Mouse (Mus musculus): ENCODE data around the gene Smarcb1. TPM values are rescaled to one million over a fixed set of nuclear protein-coding genes. Genes with fewer than 3 reads are reported as not detected.
"Not testable (repeated sequence)": the region's sequence is repeated elsewhere in the genome, so short reads cannot be mapped to it uniquely, and the experiment has no call there.

Gene Smarcb1
- polyA plus RNA-seq, 1 experiment from 2014 or later = 93.7 TPM

DNA sequence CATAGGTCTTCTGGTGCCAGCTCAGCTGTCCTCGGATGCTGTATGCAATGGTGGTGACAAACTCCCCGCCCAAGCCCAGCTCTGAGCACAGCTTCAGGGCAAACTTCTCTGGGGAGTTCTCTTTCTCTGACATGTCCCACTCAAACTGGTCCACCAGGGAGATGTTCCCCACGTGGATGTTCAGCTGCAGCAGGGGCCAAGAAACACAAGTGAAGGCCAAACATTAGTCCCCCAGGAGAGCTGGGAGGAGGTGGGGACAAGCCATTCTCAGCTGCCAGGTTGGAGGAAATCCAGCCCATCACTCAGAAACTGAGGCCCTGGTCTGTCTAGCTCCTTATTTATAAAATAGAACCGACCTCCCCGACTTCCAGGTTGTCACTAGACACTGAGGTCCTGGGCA, 17.0 kb downstream of the Smarcb1 start:
- no peak overlapping the region for H3K4me3 ChIP-seq
- H3K36me3 ChIP-seq = peaks cover 85% of the 10 kb centered on the region

GRCm38 (mm10) chr10:75898846-75899245, 22.6 kb downstream of the Smarcb1 start:
- H3K27me3 ChIP-seq = no peaks in the 10 kb centered on the region
- no peak overlapping the region for H3K4me3 ChIP-seq
- peaks cover 63% of the 10 kb centered on the region for H3K36me3 ChIP-seq
- H3K9me3 ChIP-seq (replicated peaks) = no peaks in the 10 kb centered on the region
- peak overlapping the region; percentile 14 for H3K4me2 ChIP-seq
- ATAC-seq (replicated peaks; ENCODE audit: insufficient number of reproducible peaks, insufficient read depth, low FRiP score, low read depth) = peak; percentile 60
- WGBS = 28% methylated on average over 3 of the region's 3 CpGs
- H3K9ac ChIP-seq = peak overlapping the region; percentile 22; the same call in 1 of the 2 replicates
- H3K27ac ChIP-seq = peak overlapping the region; percentile 88
- peaks cover 26% of the 10 kb centered on the region for H3K4me1 ChIP-seq (replicated peaks)

More for the DNA sequence above, 17.0 kb downstream of the Smarcb1 start:
- no peak overlapping the region for H3K4me2 ChIP-seq
- ATAC-seq (replicated peaks; ENCODE audit: insufficient number of reproducible peaks, insufficient read depth, low FRiP score, low read depth) = no peak
- H3K27ac ChIP-seq = no peak overlapping the region
- no peaks in the 10 kb centered on the region for H3K9me3 ChIP-seq (replicated peaks)
- H3K4me1 ChIP-seq (replicated peaks) = peaks cover 6% of the 10 kb centered on the region
- no peak overlapping the region for H3K9ac ChIP-seq
- no peaks in the 10 kb centered on the region for H3K27me3 ChIP-seq
- WGBS = 79% methylated on average over 5 of the region's 5 CpGs

DNA sequence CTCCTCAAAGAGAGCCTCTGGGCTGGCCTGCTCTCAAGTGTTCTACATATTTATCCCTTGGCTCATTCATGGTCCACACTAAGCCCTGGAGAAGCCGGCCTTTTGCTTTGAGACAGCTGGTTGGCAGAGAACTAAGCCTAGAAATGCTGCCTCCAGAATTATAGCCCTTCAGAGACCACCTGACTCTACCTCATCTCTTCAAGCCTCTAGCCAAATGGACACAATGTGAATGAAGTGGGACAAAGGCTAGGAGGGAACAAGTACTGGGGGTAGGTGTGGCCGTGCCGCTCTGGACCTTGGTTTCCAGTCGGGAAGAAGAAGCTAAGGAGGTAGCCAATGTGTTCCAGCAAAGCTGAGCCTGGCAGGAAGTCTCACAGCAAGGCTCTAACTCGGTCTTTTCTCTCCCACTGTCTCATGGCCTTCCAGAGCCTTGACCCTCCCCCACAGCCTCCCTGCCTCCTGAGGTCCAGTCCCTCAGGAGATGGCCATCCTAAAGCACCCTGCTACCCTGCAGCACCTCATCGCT, 23.3 kb downstream of the Smarcb1 start:
- peak overlapping the region; percentile 22; the same call in 1 of the 2 replicates for H3K9ac ChIP-seq

GRCm38 (mm10) chr10:75897373-75897772, 24.0 kb downstream of the Smarcb1 start:
- H3K36me3 ChIP-seq = peaks cover 49% of the 10 kb centered on the region
- no peak for ATAC-seq (replicated peaks; ENCODE audit: insufficient number of reproducible peaks, insufficient read depth, low FRiP score, low read depth)
- WGBS = 43% methylated on average over 6 of the region's 6 CpGs
- H3K4me3 ChIP-seq = no peak overlapping the region
- no peaks in the 10 kb centered on the region for H3K9me3 ChIP-seq (replicated peaks)
- no peak overlapping the region for H3K27ac ChIP-seq
- H3K9ac ChIP-seq = no peak overlapping the region
- H3K4me2 ChIP-seq = no peak overlapping the region
- peaks cover 38% of the 10 kb centered on the region for H3K4me1 ChIP-seq (replicated peaks)
- H3K27me3 ChIP-seq = no peaks in the 10 kb centered on the region

More for the DNA sequence above, 23.3 kb downstream of the Smarcb1 start:
- H3K27ac ChIP-seq = peak overlapping the region; percentile 88
- H3K4me3 ChIP-seq = no peak overlapping the region
- H3K27me3 ChIP-seq = no peaks in the 10 kb centered on the region
- peaks cover 32% of the 10 kb centered on the region for H3K4me1 ChIP-seq (replicated peaks)
- WGBS = 70% methylated on average over 6 of the region's 6 CpGs
- no peaks in the 10 kb centered on the region for H3K9me3 ChIP-seq (replicated peaks)
- H3K4me2 ChIP-seq = no peak overlapping the region
- peaks cover 56% of the 10 kb centered on the region for H3K36me3 ChIP-seq
- no peak for ATAC-seq (replicated peaks; ENCODE audit: insufficient number of reproducible peaks, insufficient read depth, low FRiP score, low read depth)

GRCm38 (mm10) chr10:75896208-75896607, 25.2 kb downstream of the Smarcb1 start:
- no peak overlapping the region for H3K4me2 ChIP-seq
- no peak overlapping the region for H3K4me3 ChIP-seq
- no peak for ATAC-seq (replicated peaks; ENCODE audit: insufficient number of reproducible peaks, insufficient read depth, low FRiP score, low read depth)
- H3K9me3 ChIP-seq (replicated peaks) = no peaks in the 10 kb centered on the region
- WGBS = 91% methylated on average over 1 of the region's 1 CpGs
- no peak overlapping the region for H3K27ac ChIP-seq
- H3K27me3 ChIP-seq = no peaks in the 10 kb centered on the region
- H3K36me3 ChIP-seq = peaks cover 37% of the 10 kb centered on the region
- H3K9ac ChIP-seq = no peak overlapping the region
- peaks cover 38% of the 10 kb centered on the region for H3K4me1 ChIP-seq (replicated peaks)

- no peak overlapping the region for H3K4me3 ChIP-seq
- no peak for ATAC-seq (replicated peaks; ENCODE audit: insufficient number of reproducible peaks, insufficient read depth, low FRiP score, low read depth)
- no peak overlapping the region for H3K4me2 ChIP-seq
- no peaks in the 10 kb centered on the region for H3K9me3 ChIP-seq (replicated peaks)
- WGBS = 92% methylated on average over 5 of the region's 5 CpGs
- no peak overlapping the region for H3K27ac ChIP-seq
- peaks cover 32% of the 10 kb centered on the region for H3K36me3 ChIP-seq
- peaks cover 38% of the 10 kb centered on the region for H3K4me1 ChIP-seq (replicated peaks)
- no peaks in the 10 kb centered on the region for H3K27me3 ChIP-seq
- no peak overlapping the region for H3K9ac ChIP-seq
These were observed 25.7 kb downstream of the Smarcb1 start for GRCm38 (mm10) chr10:75895730-75896129.

DNA sequence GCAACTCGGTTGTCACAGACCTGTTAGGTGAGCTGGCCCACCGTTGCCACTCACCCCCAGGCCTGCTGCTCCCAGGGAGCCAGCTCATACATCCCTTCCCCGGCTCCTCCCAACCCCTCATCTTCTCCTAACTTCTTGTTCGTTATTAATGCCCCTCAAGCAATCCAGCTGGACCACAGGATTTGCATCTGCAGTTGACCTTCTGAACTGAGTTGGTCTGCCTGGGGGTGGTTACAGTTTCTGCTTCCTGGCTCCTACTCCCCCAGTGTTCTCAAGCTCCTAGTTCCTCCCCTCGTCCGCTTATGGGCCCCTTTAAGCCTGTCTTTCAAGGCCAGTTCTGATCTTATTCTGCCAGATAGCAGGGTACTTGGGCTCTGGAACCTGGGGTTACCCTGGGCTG, 26.8 kb downstream of the Smarcb1 start:
- no peaks in the 10 kb centered on the region for H3K27me3 ChIP-seq
- H3K9ac ChIP-seq = no peak overlapping the region

GRCm38 (mm10) chr10:75893089-75893750, 28.2 kb downstream of the Smarcb1 start, which contains the start of gene Derl3:
Gene Derl3, plus strand, starts transcription at chr10:75893413.
- ATAC-seq (replicated peaks; ENCODE audit: insufficient number of reproducible peaks, insufficient read depth, low FRiP score, low read depth) = peak; percentile 96
- H3K4me1 ChIP-seq (replicated peaks) = peaks cover 23% of the 10 kb centered on the region
- H3K9ac ChIP-seq = peak within 1 kb of the TSS; percentile 29
- peak within 1 kb of the TSS; percentile 86 for H3K4me2 ChIP-seq
- H3K4me3 ChIP-seq = peak within 1 kb of the TSS; percentile 49
- under 1% methylated on average over 49 of the region's 51 CpGs for WGBS
- H3K36me3 ChIP-seq = peaks cover 28% of the 10 kb centered on the region
- H3K27me3 ChIP-seq = no peaks in the 10 kb centered on the region
- H3K27ac ChIP-seq = 0 out of 2 replicates have a peak within 1 kb of the TSS, but pooled peaks have one; percentile 2
- H3K9me3 ChIP-seq (replicated peaks) = no peaks in the 10 kb centered on the region

More for the DNA sequence above, 26.8 kb downstream of the Smarcb1 start:
- no peak overlapping the region for H3K4me3 ChIP-seq
- 73% methylated on average over 6 of the region's 6 CpGs for WGBS
- no peak overlapping the region for H3K27ac ChIP-seq
- H3K4me2 ChIP-seq = no peak overlapping the region
- H3K4me1 ChIP-seq (replicated peaks) = peaks cover 34% of the 10 kb centered on the region
- H3K36me3 ChIP-seq = peaks cover 28% of the 10 kb centered on the region
- no peak for ATAC-seq (replicated peaks; ENCODE audit: insufficient number of reproducible peaks, insufficient read depth, low FRiP score, low read depth)
- H3K9me3 ChIP-seq (replicated peaks) = no peaks in the 10 kb centered on the region

DNA sequence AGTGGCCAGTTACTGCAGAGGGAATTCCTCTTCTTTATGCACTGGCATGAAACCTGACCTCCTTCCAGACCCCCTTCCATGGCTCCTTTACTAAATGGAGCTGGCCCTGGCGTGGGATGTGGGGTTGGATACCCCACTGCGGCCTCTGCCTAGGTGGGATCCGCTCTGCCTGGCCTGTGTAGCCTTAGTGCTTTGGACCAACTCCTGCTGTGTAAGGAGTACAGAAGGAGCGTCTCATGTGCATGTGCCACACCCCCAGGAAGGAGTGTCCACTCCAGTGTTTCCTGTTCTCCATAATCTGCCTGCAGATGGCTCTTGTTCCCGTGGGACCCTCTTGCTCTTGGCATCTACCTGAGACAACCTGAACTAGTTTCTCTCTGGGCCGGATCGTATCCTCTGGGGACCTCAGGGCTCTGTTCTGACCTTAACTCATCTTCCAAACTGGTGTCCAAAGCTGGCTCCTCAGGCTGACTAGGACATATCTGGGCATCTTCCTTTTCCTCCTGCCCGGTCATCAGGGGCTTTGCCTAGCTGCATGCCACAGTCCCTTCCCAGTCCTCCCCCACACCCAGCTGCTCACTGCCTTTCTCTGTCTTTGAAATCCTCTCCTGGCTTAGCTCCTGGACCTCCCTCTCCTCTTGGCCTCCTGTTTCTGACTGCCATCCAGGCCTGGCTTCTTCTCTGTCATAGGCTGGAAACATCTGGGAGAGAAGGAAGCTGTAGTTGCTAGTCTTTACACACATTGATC, 31.8 kb downstream of the Smarcb1 start:
- no peak overlapping the region for H3K4me2 ChIP-seq
- no peak overlapping the region for H3K27ac ChIP-seq
- 40% methylated on average over 8 of the region's 8 CpGs for WGBS

DNA sequence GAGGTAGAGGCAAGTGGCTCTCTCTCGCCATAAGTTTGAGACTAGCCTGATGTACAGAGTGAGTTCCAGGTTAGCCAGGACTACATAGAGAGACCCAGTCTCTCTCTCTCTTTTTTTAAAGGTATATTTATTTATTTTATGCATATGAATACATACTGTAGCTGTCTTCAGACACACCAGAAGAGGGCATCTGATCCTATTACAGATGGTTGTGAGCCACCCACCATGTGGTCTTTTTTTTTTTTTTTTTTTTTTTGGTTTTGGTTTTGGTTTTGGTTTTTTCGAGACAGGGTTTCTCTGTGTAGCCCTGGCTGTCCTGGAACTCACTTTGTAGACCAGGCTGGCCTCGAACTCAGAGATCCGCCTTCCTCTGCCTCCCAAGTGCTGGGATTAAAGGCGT, 33.9 kb downstream of the Smarcb1 start:
- ATAC-seq (replicated peaks; ENCODE audit: insufficient number of reproducible peaks, insufficient read depth, low FRiP score, low read depth); H3K9me3 ChIP-seq (replicated peaks); H3K4me3 ChIP-seq; H3K9ac ChIP-seq; H3K4me1 ChIP-seq (replicated peaks); H3K27ac ChIP-seq; H3K36me3 ChIP-seq; H3K4me2 ChIP-seq; H3K27me3 ChIP-seq: not testable (repeated sequence)
- 87% methylated on average over 5 of the region's 5 CpGs for WGBS

More for the DNA sequence above, 31.8 kb downstream of the Smarcb1 start:
- H3K9me3 ChIP-seq (replicated peaks) = no peaks in the 10 kb centered on the region
- no peaks in the 10 kb centered on the region for H3K36me3 ChIP-seq
- H3K27me3 ChIP-seq = no peaks in the 10 kb centered on the region
- no peak overlapping the region for H3K9ac ChIP-seq
- H3K4me3 ChIP-seq = no peak overlapping the region
- ATAC-seq (replicated peaks; ENCODE audit: insufficient number of reproducible peaks, insufficient read depth, low FRiP score, low read depth) = no peak
- peaks cover 14% of the 10 kb centered on the region for H3K4me1 ChIP-seq (replicated peaks)

DNA sequence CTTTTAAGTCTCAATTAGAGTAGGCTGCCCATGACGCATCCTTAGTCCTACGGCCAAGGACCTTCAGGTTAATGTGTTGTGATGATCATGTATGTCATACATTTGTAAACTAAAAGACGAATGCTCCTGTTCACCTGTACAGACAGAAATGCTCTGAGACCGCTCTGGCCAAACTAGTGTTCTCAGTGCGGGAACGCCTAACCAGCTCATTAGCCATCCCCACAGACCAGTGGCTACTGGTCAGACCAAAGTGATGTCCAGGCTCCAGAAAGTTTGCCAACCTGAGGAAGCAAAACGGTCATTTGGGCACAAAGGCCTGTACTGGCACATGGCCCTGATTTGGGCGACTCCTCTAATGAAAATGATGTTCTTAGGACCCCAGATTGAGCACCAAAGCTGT, 36.7 kb downstream of the Smarcb1 start:
- 93% methylated on average over 8 of the region's 8 CpGs for WGBS
- Histone ChIP-seq H3K4me1 (replicated peaks) (peaks cover 8% of the 10 kb centered on the region), H3K9ac (no peak overlapping the region), H3K4me2 (no peak overlapping the region), H3K4me3 (no peak overlapping the region), H3K27ac (no peak overlapping the region), H3K36me3 (no peaks in the 10 kb centered on the region), H3K9me3 (replicated peaks) (no peaks in the 10 kb centered on the region), H3K27me3 (no peaks in the 10 kb centered on the region)
- ATAC-seq (replicated peaks; ENCODE audit: insufficient number of reproducible peaks, insufficient read depth, low FRiP score, low read depth) = no peak

Measured in heart, embryonic 15.5 days (tissue).